Mouse (Mus musculus) embryonic fibroblast, embryonic 13.5 days (primary cell): ENCODE measurements around the gene Antxr2.

Experiments
- CTCF ChIP-seq: IDR thresholded peaks from 2 replicates; pipeline ENCODE4 v1.5.1; 2011; ENCODE audit warnings: mild to moderate bottlenecking, control low read depth, low read length, moderate library complexity, borderline replicate concordance; ENCODE audit not compliant: insufficient read depth
- POLR2A ChIP-seq: IDR thresholded peaks from 2 replicates; pipeline ENCODE4 v1.6.1; 2011; ENCODE audit warnings: low read depth, mild to moderate bottlenecking, control low read depth, low read length, moderate library complexity

DNA sequence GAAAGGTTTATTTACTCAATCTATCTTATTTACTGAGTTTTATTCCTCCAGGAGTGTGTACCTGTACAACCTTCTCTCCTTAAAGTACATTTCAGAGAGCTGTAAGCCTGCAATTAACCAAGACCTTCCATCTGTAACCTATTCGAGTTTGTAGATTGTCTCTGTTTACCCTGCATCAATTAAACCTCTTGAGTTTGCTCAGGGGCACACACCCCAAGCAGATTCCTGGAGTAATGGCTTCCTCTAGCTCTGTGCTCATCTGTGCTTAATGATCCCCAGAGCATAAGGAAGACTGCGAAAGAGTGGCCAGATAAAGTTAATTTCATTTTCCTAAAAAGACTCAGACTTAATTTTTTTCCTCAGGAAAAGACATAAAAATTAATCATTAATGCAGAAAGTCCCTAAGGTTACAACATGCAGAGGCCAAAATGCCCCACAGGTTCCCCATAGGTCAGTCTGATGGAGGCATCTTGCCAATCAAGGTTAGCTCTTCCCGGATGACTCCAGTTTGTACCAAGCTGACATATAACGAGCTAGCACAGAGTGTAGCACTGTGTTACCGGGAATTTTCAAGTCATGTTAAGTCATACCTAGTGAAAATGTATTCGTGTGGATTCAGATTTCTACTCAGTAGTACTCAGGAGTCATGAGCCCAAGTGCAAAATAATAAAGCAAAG is 34.2 kb downstream of the Antxr2 start:
- no peak for TF ChIP-seq POLR2A
- no peak for TF ChIP-seq CTCF
